Mouse (Mus musculus) thymus, postnatal 14 days (tissue): ENCODE measurements at regions not wholly inside any gene's neighbourhood (a gene's known extent, or its start where the extent isn't known, plus 50 kb on each side); places are given as distances from the start of the nearest gene placed in this dataset.

Source experiments
- DNase-seq: peaks from one replicate; pipeline ENCODE4 v3.0.0; 2021

DNA sequence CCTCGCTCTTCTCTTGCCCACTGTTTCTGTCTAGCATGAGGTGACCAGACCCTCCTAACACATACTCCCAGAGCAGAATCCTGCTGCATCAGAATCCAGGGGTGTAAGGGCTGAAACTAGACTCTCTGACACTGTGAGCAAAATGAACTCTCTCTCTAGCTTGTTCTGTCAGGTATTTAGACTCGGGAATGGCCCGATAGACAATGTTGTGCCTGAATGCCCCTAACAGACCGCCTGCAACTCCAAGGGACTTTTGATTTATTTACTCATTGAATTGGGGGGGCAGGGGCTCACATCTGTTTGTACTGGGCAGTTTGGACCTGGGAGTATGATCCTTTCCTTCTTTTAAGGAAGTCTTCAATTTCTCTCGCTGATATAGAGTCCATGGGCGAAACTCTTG, 469.3 kb upstream of the Trpc7 start:
- DNase-seq = no peak

DNA sequence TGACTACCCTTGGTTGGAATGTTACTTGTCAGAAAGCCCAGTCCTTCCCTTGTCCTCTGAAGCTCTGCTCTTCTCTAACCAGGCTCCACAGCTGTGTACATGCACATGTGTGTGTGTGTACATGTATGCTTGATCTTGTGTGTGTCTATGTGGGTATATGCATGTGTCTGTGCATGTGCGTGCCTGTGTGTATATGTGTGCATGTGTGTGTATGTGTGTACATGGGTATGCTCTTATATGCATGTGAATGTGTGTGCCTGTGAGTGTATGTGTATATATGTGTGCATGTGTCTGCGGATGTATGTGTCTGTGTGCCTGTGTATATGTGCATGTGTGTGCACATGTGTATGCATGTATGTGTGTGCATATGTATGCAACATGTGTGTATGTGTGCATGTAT, 468.6 kb upstream of the Trpc7 start:
- no peak for DNase-seq

DNA sequence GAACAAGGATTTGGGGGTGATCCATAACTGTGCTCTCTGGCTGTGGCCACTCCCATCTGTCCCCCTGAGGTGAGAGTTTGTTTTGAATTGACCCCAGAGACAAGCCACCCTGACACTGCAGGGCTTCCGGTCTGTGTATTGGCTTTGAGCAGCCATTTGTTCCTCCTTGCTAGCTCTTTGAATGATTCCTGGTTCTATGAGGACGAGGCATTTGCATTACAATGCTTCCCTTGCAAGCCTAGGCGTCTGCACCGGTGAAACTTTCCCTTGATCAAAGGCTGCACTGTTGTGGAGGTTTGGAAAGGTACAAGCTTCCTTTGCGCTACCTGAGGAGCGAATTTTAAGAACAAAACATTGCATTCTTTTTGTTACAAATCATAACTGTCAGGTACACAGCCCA, 466.8 kb upstream of the Trpc7 start:
- no peak for DNase-seq

DNA sequence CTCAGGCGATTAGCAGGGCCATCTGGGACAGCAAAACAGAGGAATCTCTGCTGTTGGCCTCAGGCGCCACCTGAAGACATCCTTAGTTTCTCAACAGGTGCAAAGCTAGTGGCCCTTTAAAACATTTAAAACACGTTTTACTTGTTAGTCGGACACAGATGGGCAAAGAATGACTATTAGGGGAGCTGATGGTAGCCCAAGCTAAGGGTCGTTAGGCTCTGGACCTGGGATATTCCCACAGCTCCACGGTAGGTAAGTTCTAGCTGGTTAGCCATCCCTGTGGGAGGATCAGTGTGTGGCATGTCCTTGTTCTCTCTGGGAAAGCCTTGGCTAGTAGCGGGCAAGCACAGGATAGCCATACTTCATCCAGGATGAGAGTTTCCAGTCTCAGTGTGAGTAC, 465.5 kb upstream of the Trpc7 start:
- DNase-seq = no peak

DNA sequence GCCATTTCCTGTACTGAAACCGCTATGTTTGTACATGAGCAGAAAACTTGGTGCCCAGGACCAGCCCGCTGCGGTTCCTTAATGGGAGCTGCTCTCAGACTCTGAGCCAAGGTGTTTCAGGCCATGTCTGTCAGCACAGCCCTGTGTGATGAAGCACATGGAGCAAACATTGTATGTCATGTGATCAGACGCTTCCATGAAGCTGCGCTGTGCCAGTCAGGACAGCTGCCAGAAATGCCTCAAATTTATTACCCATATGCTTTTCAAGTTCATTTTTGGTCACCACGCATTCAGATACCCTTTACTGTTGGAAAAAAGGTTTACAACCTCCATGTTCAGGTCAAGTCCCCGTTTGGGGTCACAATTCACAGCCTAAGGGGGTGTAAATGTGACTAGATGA, 458.8 kb upstream of the Trpc7 start:
- no peak for DNase-seq

DNA sequence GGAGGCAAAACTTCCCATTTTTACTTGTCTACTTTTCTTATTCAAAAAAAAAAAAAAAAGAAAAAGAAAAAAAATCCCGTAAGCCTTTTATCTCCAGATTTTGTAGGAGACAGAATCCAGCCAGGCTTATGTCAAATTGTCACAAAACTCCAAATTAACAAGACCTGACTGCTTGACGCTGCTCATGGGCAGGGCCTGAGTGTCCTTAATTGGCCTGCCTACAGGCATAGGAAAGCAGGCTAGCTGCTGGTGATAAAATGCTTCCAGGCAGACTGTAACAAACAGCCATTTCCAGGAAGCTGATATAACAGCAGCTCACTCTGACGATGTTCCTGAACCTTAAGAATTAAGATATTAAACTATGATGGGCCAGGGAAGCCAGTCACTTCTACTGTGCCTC, 458.2 kb upstream of the Trpc7 start:
- no peak for DNase-seq

DNA sequence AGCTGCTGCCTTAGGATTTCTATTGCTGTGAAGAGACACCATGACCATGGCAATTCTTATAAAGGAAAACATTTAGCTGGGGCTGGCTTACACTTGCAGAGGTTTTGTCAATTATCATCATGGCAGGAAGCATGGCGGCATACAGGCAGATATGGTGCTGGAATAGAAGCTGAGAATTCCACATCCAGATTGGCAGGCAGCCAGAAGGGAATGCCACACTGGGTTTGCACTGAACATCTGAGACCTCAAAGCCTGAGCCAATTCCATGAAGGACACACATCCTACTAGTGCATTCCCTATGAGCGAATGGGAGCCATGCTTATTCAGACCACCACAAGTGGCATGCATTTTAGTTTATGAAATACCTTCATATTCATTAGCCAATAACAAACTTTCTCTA, 455.0 kb upstream of the Trpc7 start:
- DNase-seq = no peak

DNA sequence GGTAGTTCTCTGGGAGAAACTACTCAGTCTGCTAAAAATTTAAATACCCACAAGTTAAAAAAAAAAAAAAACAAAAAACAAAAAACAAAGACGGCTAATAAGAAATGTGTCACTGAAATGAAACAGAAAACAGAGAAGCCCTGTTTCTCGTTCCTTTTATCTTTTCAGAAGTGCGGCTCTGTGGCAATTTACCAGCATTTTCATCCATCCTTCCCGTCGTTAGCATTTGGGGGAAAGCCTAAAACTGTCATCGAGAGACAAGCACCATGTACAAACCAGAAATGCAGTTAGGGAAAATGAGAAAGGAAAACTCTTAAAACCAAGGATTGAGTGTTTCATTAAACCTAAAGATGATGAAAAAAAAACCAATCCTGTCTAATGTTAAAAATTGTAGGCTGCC, 442.9 kb upstream of the Trpc7 start:
- DNase-seq = no peak

DNA sequence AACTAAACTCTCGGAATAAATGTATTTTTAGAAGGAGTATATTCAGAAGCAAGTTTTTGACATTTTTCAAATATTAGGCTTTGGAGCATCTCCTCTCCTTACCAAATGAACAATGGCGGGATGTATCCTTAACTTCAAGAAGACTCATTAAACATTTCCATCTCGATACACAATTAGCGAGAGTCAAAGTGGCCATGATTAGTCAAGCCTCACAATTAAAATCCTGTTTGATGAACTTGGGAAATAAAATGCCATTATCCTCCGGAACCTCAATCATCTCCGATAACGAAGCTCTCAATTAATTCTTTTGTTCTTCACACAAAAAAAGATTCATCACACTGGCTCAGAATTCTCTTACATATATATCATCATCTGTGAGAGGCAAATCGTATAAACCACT, 440.8 kb upstream of the Trpc7 start:
- DNase-seq = no peak

DNA sequence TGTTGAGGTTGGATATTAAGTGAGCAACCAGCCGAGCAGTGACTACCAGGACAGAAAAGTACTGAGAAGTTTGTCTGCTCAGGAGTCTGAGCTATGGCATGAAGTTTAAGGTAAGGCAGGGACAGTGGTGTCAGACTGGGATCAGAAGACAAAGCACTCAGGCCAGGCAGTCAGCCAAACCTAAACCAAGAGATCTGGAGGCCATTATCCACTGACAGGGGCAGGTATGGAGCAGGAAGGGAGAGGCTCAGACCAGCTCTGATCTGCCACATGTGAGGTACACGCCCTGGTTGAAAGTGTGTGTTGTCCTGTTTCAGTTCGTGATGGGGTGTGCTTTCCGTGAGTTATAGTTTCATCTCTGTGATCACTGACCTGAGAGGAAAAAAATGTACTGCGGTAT, 437.2 kb upstream of the Trpc7 start:
- no peak for DNase-seq

DNA sequence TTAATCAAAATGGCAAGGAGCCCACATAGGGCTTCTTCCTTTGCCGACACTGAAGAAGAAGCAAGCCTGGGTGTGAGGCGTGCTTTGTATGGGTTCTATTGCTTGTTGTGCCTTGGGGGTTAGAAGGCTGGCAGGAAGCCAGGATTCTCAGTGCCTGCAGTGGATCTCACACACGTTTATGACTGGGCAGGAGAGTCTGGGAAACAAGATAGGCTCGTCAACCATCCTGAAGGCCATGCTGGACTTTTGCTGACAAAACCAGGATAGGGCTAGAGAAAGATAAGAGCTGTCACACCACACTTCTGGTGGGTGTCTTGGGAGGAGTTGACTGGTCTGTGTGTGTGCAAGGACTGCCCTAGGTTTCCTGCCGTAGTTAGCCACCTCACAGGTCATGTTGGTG, 436.1 kb upstream of the Trpc7 start:
- DNase-seq = no peak

DNA sequence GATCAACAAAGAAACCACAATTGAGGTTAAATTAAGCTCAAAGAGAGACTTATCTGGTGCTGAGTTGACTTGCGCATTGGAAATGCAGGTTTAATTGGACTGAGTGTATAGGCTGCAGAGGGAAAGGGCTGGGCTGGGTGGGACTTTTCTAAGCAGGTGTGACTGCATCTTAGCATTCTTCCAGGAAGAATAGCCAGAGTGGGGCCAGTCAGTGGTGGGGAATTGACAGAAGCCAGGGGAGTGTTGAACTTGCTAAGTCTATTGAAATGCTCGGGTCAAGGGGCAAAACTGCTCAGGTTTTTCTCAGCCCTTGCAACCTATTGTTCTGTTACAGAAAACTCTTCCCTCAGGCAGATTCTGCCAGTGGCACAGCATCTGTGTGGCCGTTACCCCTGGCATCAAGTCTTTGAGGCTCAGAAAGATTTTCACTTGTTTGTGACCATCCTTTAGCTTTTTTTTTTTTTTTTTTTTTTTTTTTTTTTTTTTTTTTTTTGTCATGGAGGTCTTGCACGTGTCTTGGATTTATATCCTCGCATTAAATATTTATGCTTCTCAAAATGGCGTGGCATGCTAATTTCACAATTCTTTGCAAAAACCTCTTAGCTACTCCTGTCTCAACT, 429.6 kb upstream of the Trpc7 start:
- DNase-seq = no peak

DNA sequence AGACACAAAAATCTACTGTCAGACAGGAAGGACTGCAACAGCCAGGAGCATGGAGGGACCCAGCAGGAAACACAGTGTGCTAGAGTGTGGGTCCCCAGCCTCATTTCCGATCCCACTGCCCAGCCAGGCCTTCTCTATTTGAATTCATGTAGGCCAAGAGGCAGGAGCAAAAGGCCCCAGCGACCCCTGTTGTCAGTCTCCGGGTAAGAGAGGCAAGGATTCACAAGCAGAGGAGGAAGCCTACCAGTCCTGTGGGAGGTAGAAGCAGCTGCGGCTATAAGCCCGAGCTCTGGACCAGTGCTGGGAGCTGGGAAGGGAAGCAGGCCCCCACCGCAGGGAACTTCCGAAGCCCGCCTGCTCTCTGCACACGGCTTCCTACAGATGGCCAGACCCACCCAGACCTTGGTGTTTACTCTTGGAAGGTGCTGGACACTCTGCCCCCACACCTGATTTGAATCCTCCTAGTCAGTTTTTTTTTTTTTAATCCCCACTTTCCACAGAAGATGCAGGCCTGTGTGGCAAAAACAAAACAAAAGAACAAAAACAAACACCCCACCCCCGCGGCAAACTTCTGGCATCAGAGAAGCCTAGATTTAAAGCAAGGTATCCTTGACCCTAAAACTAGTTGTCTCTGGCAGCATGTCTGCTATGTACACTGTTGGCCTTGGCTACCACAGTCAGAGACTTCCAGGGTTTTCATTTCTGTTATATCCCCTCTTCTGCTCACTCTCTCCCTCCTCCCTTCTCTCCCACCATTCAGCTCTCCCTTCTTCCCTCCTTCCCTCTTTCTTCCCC, 420.6 kb upstream of the Trpc7 start:
- no peak for DNase-seq

DNA sequence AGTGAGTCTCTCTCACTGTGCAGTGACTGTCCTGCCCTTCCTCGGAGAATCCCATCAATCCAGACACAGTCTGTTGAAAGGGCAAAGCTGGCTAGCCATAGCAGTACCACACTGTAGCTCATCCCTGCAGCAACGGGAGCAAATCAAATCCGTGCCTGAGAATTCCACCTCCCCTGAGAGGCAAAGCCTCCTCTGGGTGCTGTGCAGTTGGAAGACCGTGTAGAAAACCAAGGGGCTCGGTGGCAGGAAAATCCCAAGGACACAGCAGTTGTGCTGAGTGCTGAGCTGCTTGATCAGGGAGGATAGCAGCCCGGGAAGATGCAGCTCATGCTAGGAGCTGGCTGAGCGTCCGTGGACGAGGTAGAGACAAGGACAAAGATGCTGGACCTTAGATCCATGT, 418.7 kb upstream of the Trpc7 start:
- no peak for DNase-seq

DNA sequence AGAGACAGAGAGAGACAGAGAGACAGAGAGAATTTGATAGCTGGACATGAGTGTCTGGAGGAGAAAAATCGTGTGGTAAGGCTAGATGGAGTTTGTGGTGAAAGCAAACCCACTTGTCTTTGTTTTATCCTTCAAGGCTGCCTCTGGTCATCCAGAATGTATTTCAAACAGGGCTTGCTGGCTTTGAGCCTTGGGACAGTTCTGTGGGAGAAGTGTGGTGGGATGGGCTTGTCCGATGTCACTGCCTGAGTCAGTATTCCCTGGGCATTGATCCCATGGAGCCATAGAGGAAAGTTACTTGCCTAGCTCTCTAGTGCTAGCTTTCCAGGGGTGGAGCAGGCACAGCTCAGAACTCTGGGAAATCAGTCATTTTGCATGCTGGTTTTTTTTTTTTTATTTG, 417.9 kb upstream of the Trpc7 start:
- no peak for DNase-seq

DNA sequence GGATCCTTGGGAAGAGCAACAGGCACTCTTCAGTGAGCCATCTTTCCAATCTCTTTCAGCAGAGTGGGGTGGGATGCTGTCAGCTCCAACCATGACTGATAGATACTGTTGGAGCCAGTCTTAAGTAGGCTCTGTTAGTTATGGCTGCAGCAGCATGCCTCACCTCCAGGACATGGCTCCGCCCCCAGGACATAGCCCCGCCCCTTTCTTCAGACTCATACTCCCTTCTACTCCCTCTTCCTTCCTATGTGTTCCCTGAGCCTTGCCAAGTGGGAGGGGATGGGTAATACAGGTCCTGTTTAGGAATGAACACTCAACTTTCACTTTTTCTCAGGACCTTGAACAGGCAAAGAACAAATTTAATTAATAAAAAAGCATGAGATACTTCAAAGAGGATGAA, 415.4 kb upstream of the Trpc7 start:
- DNase-seq = no peak

DNA sequence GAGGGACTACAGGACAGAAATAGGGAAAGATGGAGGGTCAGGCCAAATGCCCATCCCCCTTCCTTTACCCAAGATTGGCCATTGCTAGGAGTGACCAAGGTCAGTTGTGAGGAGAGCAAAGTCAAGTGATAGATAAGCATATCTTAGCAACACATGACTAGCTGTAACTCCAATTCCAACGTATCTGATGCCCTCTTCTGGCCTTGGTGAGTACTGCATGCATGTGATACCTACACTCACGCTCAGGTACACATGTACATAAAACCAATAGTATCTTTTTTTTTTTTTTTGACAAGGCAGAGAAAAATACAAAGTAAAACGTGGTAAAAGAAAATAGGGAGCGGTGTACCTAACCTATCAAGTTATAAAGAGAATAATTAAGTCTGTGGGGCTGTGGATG, 413.8 kb upstream of the Trpc7 start:
- DNase-seq = no peak

DNA sequence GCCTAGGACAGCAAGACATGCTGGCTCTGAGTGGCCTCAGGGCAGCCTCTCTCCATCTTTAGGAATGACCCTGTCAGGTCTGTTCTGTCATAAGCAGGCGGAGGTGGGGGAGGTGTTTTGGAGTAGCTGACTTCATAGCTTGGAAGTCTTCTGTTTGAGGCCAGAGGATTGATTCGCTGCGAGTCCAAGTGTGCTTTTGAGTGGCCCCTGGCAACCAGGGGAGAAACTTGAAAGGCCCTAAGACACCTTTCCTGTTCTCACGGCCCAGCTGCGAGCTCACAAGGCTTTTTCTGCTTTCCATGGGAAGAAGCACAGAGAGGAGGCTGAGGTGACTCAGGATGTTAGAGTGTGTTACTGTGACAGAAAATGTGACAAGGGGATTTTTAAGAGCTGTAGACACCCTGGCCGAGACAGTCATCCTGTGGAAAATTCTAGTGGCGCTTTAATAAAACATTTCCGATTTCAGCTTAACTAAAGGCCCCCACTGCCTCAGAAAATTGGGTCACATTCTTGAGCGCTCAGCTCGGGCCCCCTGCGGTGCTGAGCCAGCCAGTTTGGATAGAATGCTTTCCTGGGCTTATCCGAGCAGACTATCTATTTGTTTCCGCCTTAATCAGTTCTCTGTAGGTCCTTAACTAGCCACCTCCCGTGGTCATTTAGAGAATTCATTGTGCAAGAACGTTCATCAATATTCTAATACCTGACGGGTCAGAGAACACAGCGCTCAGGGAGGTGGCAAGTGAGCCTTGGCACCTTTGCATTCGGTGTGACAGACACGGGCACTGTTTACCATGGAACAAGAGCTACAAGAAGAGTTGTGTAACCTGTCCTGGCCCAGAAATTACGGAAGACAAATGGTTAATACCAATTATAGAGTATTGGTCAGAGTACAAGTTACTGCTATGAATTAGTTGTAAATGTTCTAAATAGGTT, 412.4 kb upstream of the Trpc7 start:
- DNase-seq = no peak

DNA sequence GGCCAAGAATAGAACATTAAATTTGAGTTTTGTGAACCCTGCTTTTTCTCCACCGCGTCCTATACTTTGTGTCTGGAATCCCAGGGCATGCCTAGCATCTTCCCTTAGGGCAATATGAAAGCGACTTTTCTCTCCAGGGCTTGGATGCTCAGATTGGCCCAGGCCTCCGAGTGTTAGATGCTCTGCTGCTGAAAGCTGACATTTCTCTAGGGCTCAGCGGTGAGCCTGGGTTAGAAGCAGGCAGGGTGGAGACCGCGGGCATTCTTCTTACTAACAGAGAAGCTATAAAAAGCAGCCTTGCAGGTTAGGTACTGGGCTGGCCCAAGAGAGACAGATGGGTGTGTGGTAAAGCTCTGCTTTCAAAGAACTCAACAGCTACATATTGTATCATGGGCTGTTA, 409.8 kb upstream of the Trpc7 start:
- no peak for DNase-seq

DNA sequence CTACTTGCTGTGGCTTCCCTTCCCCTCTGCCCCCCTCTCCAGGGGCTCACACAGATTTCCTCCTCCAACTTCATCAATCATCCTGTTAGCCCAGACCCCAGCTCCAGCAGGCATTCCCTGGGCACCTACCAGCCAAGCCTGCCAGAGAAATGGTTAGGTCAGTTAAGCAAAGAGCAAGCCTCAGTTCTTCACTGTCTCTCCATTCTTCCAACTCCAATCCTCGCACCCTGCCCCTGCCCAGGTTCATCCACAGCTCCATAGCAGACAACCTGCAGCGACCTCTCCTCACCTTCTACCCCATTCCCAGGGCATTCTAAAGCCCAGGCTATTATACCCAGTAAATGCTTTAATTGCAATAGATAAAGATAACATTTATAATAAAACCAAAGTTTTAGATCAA, 408.0 kb upstream of the Trpc7 start:
- DNase-seq = no peak

DNA sequence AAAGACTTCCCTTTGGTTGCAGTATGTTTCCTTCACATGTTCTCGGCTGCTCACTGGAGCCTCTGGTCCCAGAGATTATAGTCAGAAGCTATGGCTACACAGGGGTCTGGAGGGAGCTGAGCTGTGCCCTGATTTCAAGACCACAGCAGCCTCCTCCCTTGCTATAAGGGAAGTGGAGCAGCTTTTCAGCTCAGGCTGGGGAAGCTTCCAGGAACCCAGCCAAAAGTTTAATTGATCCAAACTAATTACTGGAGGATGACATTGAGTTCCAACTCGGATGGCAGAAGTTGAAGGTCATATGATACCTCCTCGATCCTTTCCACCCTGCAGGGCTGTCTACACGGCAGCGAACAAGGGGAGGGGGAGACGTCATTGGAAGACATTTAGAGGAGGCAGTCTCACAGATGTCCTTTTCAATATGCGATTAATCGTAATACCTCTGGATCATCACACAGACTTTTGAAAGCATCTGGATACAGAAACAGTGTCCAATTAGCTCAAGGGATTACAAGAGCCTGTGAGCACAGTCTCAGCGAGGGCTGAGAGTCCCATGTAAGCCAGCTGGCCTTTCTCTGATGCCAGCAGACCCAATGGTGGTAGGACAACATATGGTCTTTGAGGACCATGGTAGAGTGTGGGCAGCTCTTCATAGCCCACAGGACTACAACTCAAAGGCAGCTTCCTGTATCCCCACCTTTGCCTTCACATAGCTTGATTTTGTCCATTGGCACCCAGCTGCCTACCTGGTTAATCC, 396.1 kb upstream of the Trpc7 start:
- no peak for DNase-seq

DNA sequence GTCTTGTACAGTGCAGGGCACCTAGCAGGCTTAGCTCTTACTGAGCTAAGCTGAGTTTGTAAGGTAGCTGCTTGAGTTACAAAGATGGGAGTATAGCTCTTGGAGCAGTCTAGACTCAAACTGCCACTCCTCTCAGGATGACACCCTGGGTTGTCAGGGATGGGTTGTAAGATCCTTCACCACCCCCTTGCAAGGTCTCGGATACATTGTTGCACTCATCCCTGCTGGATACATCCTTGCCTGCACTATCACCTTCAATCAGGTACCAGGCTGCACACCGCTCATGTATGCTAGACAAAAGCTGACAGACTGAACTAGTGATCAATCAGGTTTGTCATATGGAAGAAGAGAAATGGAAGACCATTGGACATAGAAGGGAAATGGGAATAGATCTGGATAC, 390.4 kb upstream of the Trpc7 start:
- DNase-seq = no peak

DNA sequence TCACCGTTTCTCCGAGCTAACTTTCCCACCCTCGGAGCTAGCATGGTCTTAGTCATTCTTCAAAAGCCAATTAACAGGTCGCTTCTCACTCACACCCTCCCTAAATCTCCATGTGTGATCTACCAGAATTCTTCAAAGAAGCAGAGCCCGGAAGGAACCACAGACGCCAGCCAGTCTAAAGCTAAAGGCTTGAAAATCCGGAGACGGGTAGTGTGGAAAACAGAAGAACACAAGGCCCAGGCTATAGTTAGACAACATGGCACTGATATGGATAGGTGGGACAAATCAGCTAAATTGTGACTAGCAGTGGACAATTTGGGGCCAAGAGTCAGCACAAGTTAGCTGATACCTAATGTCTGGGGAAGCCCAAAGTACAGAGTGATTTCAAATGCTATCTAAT, 387.0 kb upstream of the Trpc7 start:
- no peak for DNase-seq
